Mouse (Mus musculus): ENCODE measurements around the gene Ryr3. TPM values are rescaled to one million over a fixed set of nuclear protein-coding genes. Genes with fewer than 3 reads are reported as not detected.

Ryr3 gene
- polyA plus RNA-seq, 1 experiment from 2014 or later, result 2.1 TPM

GRCm38 (mm10) chr2:112966807-112967625 lies 249.9 kb downstream of the Ryr3 start:
- H3K27ac ChIP-seq (replicated peaks), result no peak overlapping the region
- DNase-seq (ENCODE audit: low spot score) (no peak), ATAC-seq (ENCODE audit: low FRiP score, low TSS enrichment) (no peak)
- no peaks in the 10 kb centered on the region for H3K9me3 ChIP-seq (ENCODE audit: control insufficient read depth, low read length)
- no peaks in the 10 kb centered on the region for H3K4me1 ChIP-seq (replicated peaks; ENCODE audit: control insufficient read depth, insufficient read depth)
- H3K9ac ChIP-seq (ENCODE audit: low read length), result no peak overlapping the region
- H3K27me3 ChIP-seq (ENCODE audit: control insufficient read depth, insufficient read depth, low read length), result no peaks in the 10 kb centered on the region
- TF ChIP-seq EP300 (optimal IDR thresholded peaks at IDR 0.05), result no peak
- no peak for TF ChIP-seq CTCF (IDR thresholded peaks at IDR 0.05; ENCODE audit: low read depth)
- WGBS, result 77% methylated on average over 14 of the region's 14 CpGs
- H3K4me2 ChIP-seq (replicated peaks; ENCODE audit: low read depth), result no peak overlapping the region
- H3K36me3 ChIP-seq (ENCODE audit: control insufficient read depth, insufficient read depth, low read length), result no peaks in the 10 kb centered on the region
- no peak overlapping the region for H3K4me3 ChIP-seq (ENCODE audit: low read depth, low read length)

GRCm38 (mm10) chr2:112948931-112949330 lies 268.0 kb downstream of the Ryr3 start:
- DNase-seq (ENCODE audit: low spot score), result no peak
- Histone ChIP-seq H3K9me3 (ENCODE audit: control insufficient read depth, low read length) (no peaks in the 10 kb centered on the region), H3K27ac (replicated peaks) (no peak overlapping the region), H3K36me3 (ENCODE audit: control insufficient read depth, insufficient read depth, low read length) (no peaks in the 10 kb centered on the region), H3K9ac (ENCODE audit: low read length) (no peak overlapping the region), H3K4me2 (replicated peaks; ENCODE audit: low read depth) (no peak overlapping the region), H3K27me3 (ENCODE audit: control insufficient read depth, insufficient read depth, low read length) (no peaks in the 10 kb centered on the region), H3K4me1 (replicated peaks; ENCODE audit: control insufficient read depth, insufficient read depth) (no peaks in the 10 kb centered on the region), H3K4me3 (ENCODE audit: low read depth, low read length) (no peak overlapping the region)
- no peak for ATAC-seq (ENCODE audit: low FRiP score, low TSS enrichment)
- TF ChIP-seq CTCF (IDR thresholded peaks at IDR 0.05; ENCODE audit: low read depth), result no peak
- 77% methylated on average over 1 of the region's 1 CpGs for WGBS

GRCm38 (mm10) chr2:112931776-112932175 lies 285.1 kb downstream of the Ryr3 start:
- no peaks in the 10 kb centered on the region for H3K36me3 ChIP-seq (ENCODE audit: control insufficient read depth, insufficient read depth, low read length)
- no peak overlapping the region for H3K4me2 ChIP-seq (replicated peaks; ENCODE audit: low read depth)
- no peaks in the 10 kb centered on the region for H3K9me3 ChIP-seq (ENCODE audit: control insufficient read depth, low read length)
- H3K4me1 ChIP-seq (replicated peaks; ENCODE audit: control insufficient read depth, insufficient read depth), result no peaks in the 10 kb centered on the region
- H3K4me3 ChIP-seq (ENCODE audit: low read depth, low read length), result no peak overlapping the region
- no peak overlapping the region for H3K27ac ChIP-seq (replicated peaks)
- H3K9ac ChIP-seq (ENCODE audit: low read length), result no peak overlapping the region
- no peaks in the 10 kb centered on the region for H3K27me3 ChIP-seq (ENCODE audit: control insufficient read depth, insufficient read depth, low read length)
- ATAC-seq (ENCODE audit: low FRiP score, low TSS enrichment) (no peak), DNase-seq (ENCODE audit: low spot score) (no peak)
- 39% methylated on average over 1 of the region's 1 CpGs for WGBS
- TF ChIP-seq CTCF (IDR thresholded peaks at IDR 0.05; ENCODE audit: low read depth) (no peak), EP300 (optimal IDR thresholded peaks at IDR 0.05) (no peak)

GRCm38 (mm10) chr2:112913796-112914195 lies 303.1 kb downstream of the Ryr3 start:
- TF ChIP-seq EP300 (optimal IDR thresholded peaks at IDR 0.05) (no peak), CTCF (IDR thresholded peaks at IDR 0.05; ENCODE audit: low read depth) (no peak)
- Histone ChIP-seq H3K27ac (replicated peaks) (no peak overlapping the region), H3K27me3 (ENCODE audit: control insufficient read depth, insufficient read depth, low read length) (no peaks in the 10 kb centered on the region), H3K4me2 (replicated peaks; ENCODE audit: low read depth) (no peak overlapping the region), H3K4me1 (replicated peaks; ENCODE audit: control insufficient read depth, insufficient read depth) (no peaks in the 10 kb centered on the region), H3K9ac (ENCODE audit: low read length) (no peak overlapping the region), H3K4me3 (ENCODE audit: low read depth, low read length) (no peak overlapping the region), H3K36me3 (ENCODE audit: control insufficient read depth, insufficient read depth, low read length) (no peaks in the 10 kb centered on the region), H3K9me3 (ENCODE audit: control insufficient read depth, low read length) (no peaks in the 10 kb centered on the region)
- DNase-seq (ENCODE audit: low spot score) (no peak), ATAC-seq (ENCODE audit: low FRiP score, low TSS enrichment) (no peak)

GRCm38 (mm10) chr2:112912611-112913010 lies 304.3 kb downstream of the Ryr3 start:
- Histone ChIP-seq H3K4me2 (replicated peaks; ENCODE audit: low read depth) (no peak overlapping the region), H3K4me3 (ENCODE audit: low read depth, low read length) (no peak overlapping the region), H3K9ac (ENCODE audit: low read length) (no peak overlapping the region), H3K4me1 (replicated peaks; ENCODE audit: control insufficient read depth, insufficient read depth) (no peaks in the 10 kb centered on the region), H3K36me3 (ENCODE audit: control insufficient read depth, insufficient read depth, low read length) (no peaks in the 10 kb centered on the region), H3K27ac (replicated peaks) (no peak overlapping the region), H3K9me3 (ENCODE audit: control insufficient read depth, low read length) (no peaks in the 10 kb centered on the region), H3K27me3 (ENCODE audit: control insufficient read depth, insufficient read depth, low read length) (no peaks in the 10 kb centered on the region)
- DNase-seq (ENCODE audit: low spot score) (no peak), ATAC-seq (ENCODE audit: low FRiP score, low TSS enrichment) (no peak)
- TF ChIP-seq CTCF (IDR thresholded peaks at IDR 0.05; ENCODE audit: low read depth) (no peak), EP300 (optimal IDR thresholded peaks at IDR 0.05) (no peak)

- H3K4me3 ChIP-seq (ENCODE audit: low read depth, low read length), result no peak overlapping the region
- no peak for ATAC-seq (ENCODE audit: low FRiP score, low TSS enrichment)
- 82% methylated on average over 4 of the region's 4 CpGs for WGBS
Measured at GRCm38 (mm10) chr2:112910579-112910978, 306.3 kb downstream of the Ryr3 start.

More at GRCm38 (mm10) chr2:112910579-112910978, 306.3 kb downstream of the Ryr3 start:
- H3K9ac ChIP-seq (ENCODE audit: low read length), result no peak overlapping the region
- H3K36me3 ChIP-seq (ENCODE audit: control insufficient read depth, insufficient read depth, low read length), result no peaks in the 10 kb centered on the region
- no peak overlapping the region for H3K4me2 ChIP-seq (replicated peaks; ENCODE audit: low read depth)
- DNase-seq (ENCODE audit: low spot score), result no peak
- no peaks in the 10 kb centered on the region for H3K4me1 ChIP-seq (replicated peaks; ENCODE audit: control insufficient read depth, insufficient read depth)
- TF ChIP-seq EP300 (optimal IDR thresholded peaks at IDR 0.05) (no peak), CTCF (IDR thresholded peaks at IDR 0.05; ENCODE audit: low read depth) (no peak)
- no peaks in the 10 kb centered on the region for H3K27me3 ChIP-seq (ENCODE audit: control insufficient read depth, insufficient read depth, low read length)
- H3K9me3 ChIP-seq (ENCODE audit: control insufficient read depth, low read length), result no peaks in the 10 kb centered on the region
- no peak overlapping the region for H3K27ac ChIP-seq (replicated peaks)
